Mouse (Mus musculus) lung, embryonic 15.5 days (tissue): ENCODE results near the gene Pradc1. TPM values are rescaled to one million over a fixed set of nuclear protein-coding genes. Genes with fewer than 3 reads are reported as not detected.

Experiments
- ATAC-seq: fragments of 200-750 bp; cut with Nextera tagmentation; 2 replicates; pipeline ENCODE4 v1.8.0; 2017; ENCODE audit warnings: moderate number of reproducible peaks, borderline replicate concordance; ENCODE audit not compliant: low FRiP score, low TSS enrichment; ENCODE audit errors: extremely low read depth
- H3K27ac ChIP-seq: fragments of 300-500 bp; sonication (generic); 2 replicates; pipeline ENCODE4 v1.5.1; 2015; ENCODE audit warnings: moderate library complexity, mild to moderate bottlenecking, inconsistent platforms
- H3K27me3 ChIP-seq: fragments of 300-500 bp; sonication (generic); 2 replicates; pipeline ENCODE4 v1.6.1; 2015; ENCODE audit warnings: inconsistent platforms
- H3K36me3 ChIP-seq: fragments of 300-500 bp; sonication (generic); 2 replicates; pipeline ENCODE4 v1.6.1; 2015; ENCODE audit warnings: inconsistent platforms
- H3K4me1 ChIP-seq: fragments of 300-500 bp; sonication (generic); 2 replicates; pipeline ENCODE4 v1.6.1; 2015; ENCODE audit warnings: inconsistent platforms
- H3K4me2 ChIP-seq: fragments of 300-500 bp; sonication (generic); 2 replicates; pipeline ENCODE4 v1.6.1; 2015; ENCODE audit warnings: inconsistent platforms, mild to moderate bottlenecking, moderate library complexity
- H3K4me3 ChIP-seq: fragments of 300-500 bp; sonication (generic); 2 replicates; pipeline ENCODE4 v1.5.1; 2015; ENCODE audit warnings: mild to moderate bottlenecking, inconsistent platforms
- H3K9ac ChIP-seq: fragments of 300-500 bp; sonication (generic); 2 replicates; pipeline ENCODE4 v1.6.1; 2015; ENCODE audit warnings: inconsistent platforms
- H3K9me3 ChIP-seq: fragments of 300-500 bp; sonication (generic); 2 replicates; pipeline ENCODE4 v1.6.1; 2016; ENCODE audit warnings: inconsistent platforms
- WGBS: fragments of 180-500 bp; shearing (Covaris S2); methylation state at CpG from one replicate; pipeline ENCODE4 v1.1.7; 2015; 5-methylcytosine and 5-hydroxymethylcytosine counted together
- polyA plus RNA-seq: library from polyadenylated mRNA; unstranded; fragments of >200 nt; fragmentation: Nextera tagmentation; extraction: Ambion mirVana; gene quantifications from 2 replicates; pipeline ENCODE4 v1.2.1, GENCODE M21; 2015

The Pradc1 gene
- polyA plus RNA-seq, 1 experiment from 2014 or later, result 46.7 TPM

GRCm38 (mm10) chr6:85447351-85447750 is 4.4 kb downstream of the Pradc1 start:
- no peak for ATAC-seq
- Histone ChIP-seq H3K4me3 (no peak overlapping the region), H3K9me3 (no peaks in the 10 kb centered on the region), H3K4me2 (no peak overlapping the region), H3K27ac (no peak overlapping the region), H3K9ac (no peak overlapping the region), H3K36me3 (peaks cover 39% of the 10 kb centered on the region), H3K4me1 (peaks cover 9% of the 10 kb centered on the region; the same call in 1 of the 2 replicates), H3K27me3 (no peaks in the 10 kb centered on the region)
- 81% methylated on average over 6 of the region's 6 CpGs for WGBS

- Histone ChIP-seq H3K27me3 (no peaks in the 10 kb centered on the region), H3K4me3 (no peak overlapping the region), H3K4me1 (peaks cover 3% of the 10 kb centered on the region; the same call in 1 of the 2 replicates), H3K9me3 (no peaks in the 10 kb centered on the region), H3K4me2 (no peak overlapping the region), H3K36me3 (peaks cover 55% of the 10 kb centered on the region), H3K9ac (no peak overlapping the region), H3K27ac (no peak overlapping the region)
- no peak for ATAC-seq
- 82% methylated on average over 5 of the region's 5 CpGs for WGBS
Observed at GRCm38 (mm10) chr6:85445286-85445685, 6.5 kb downstream of the Pradc1 start.

- H3K4me3 ChIP-seq, result no peak overlapping the region
- WGBS, result 81% methylated on average over 8 of the region's 8 CpGs
- H3K27ac ChIP-seq, result no peak overlapping the region
- no peaks in the 10 kb centered on the region for H3K9me3 ChIP-seq
- H3K4me2 ChIP-seq, result no peak overlapping the region
- H3K9ac ChIP-seq, result no peak overlapping the region
- H3K4me1 ChIP-seq, result no peaks in the 10 kb centered on the region
- no peaks in the 10 kb centered on the region for H3K27me3 ChIP-seq
- no peak for ATAC-seq
- H3K36me3 ChIP-seq, result peaks cover 63% of the 10 kb centered on the region
Observed at GRCm38 (mm10) chr6:85444266-85444965, 7.4 kb downstream of the Pradc1 start.

- Histone ChIP-seq H3K9ac (no peak overlapping the region), H3K9me3 (no peaks in the 10 kb centered on the region), H3K4me2 (no peak overlapping the region), H3K4me1 (no peaks in the 10 kb centered on the region), H3K27me3 (no peaks in the 10 kb centered on the region), H3K36me3 (peaks cover 67% of the 10 kb centered on the region), H3K27ac (no peak overlapping the region), H3K4me3 (no peak overlapping the region)
- WGBS, result 76% methylated on average over 3 of the region's 3 CpGs
- no peak for ATAC-seq
Observed at GRCm38 (mm10) chr6:85443488-85444233, 8.1 kb downstream of the Pradc1 start.

GRCm38 (mm10) chr6:85441142-85441541 is 10.6 kb downstream of the Pradc1 start:
- Histone ChIP-seq H3K4me3 (no peak overlapping the region), H3K9me3 (no peaks in the 10 kb centered on the region), H3K36me3 (peaks cover 52% of the 10 kb centered on the region), H3K4me1 (no peaks in the 10 kb centered on the region), H3K27me3 (no peaks in the 10 kb centered on the region), H3K9ac (no peak overlapping the region), H3K4me2 (no peak overlapping the region), H3K27ac (no peak overlapping the region)
- 91% methylated on average over 4 of the region's 4 CpGs for WGBS
- ATAC-seq, result no peak

- no peak for ATAC-seq
- H3K27me3 ChIP-seq, result no peaks in the 10 kb centered on the region
- H3K36me3 ChIP-seq, result peaks cover 25% of the 10 kb centered on the region
- no peak overlapping the region for H3K27ac ChIP-seq
- H3K4me2 ChIP-seq, result no peak overlapping the region
- 86% methylated on average over 5 of the region's 6 CpGs for WGBS
- no peaks in the 10 kb centered on the region for H3K9me3 ChIP-seq
- no peak overlapping the region for H3K4me3 ChIP-seq
- H3K9ac ChIP-seq, result no peak overlapping the region
- peaks cover 13% of the 10 kb centered on the region for H3K4me1 ChIP-seq
Observed at GRCm38 (mm10) chr6:85436631-85437030, 15.1 kb downstream of the Pradc1 start.

GRCm38 (mm10) chr6:85436204-85436603 is 15.6 kb downstream of the Pradc1 start:
- Histone ChIP-seq H3K9me3 (no peaks in the 10 kb centered on the region), H3K27me3 (no peaks in the 10 kb centered on the region), H3K27ac (no peak overlapping the region), H3K9ac (no peak overlapping the region), H3K4me1 (peaks cover 17% of the 10 kb centered on the region), H3K36me3 (peaks cover 21% of the 10 kb centered on the region), H3K4me3 (no peak overlapping the region), H3K4me2 (no peak overlapping the region)
- WGBS, result 71% methylated on average over 1 of the region's 1 CpGs
- no peak for ATAC-seq

GRCm38 (mm10) chr6:85433865-85434264 is 17.9 kb downstream of the Pradc1 start:
- Histone ChIP-seq H3K27ac (no peak overlapping the region), H3K9me3 (no peaks in the 10 kb centered on the region)
- 75% methylated on average over 5 of the region's 5 CpGs for WGBS

GRCm38 (mm10) chr6:85431842-85432431 is 19.8 kb downstream of the Pradc1 start, which contains the start of gene Smyd5:
Gene Smyd5, plus strand, starts transcription at chr6:85431989.
- Histone ChIP-seq H3K4me3 (peak within 1 kb of the TSS; percentile 92), H3K27ac (no peak within 1 kb of the TSS; the same call in 1 of the 2 replicates), H3K9ac (peak within 1 kb of the TSS; percentile 73), H3K9me3 (no peaks in the 10 kb centered on the region), H3K36me3 (no peaks in the 10 kb centered on the region), H3K27me3 (no peaks in the 10 kb centered on the region), H3K4me1 (peaks cover 18% of the 10 kb centered on the region), H3K4me2 (peak within 1 kb of the TSS; percentile 71)
- WGBS, result 2% methylated on average over 39 of the region's 39 CpGs
- peak; percentile 87 for ATAC-seq

More at GRCm38 (mm10) chr6:85433865-85434264, 17.9 kb downstream of the Pradc1 start:
- Histone ChIP-seq H3K4me1 (peaks cover 18% of the 10 kb centered on the region), H3K36me3 (no peaks in the 10 kb centered on the region), H3K9ac (no peak overlapping the region), H3K4me2 (no peak overlapping the region), H3K27me3 (no peaks in the 10 kb centered on the region), H3K4me3 (no peak overlapping the region)
- ATAC-seq, result no peak

GRCm38 (mm10) chr6:85431274-85431841 is 20.4 kb downstream of the Pradc1 start:
- WGBS, result 46% methylated on average over 8 of the region's 8 CpGs
- H3K4me3 ChIP-seq, result peak overlapping the region; percentile 92
- H3K27me3 ChIP-seq, result no peaks in the 10 kb centered on the region
- H3K9me3 ChIP-seq, result no peaks in the 10 kb centered on the region
- peaks cover 18% of the 10 kb centered on the region for H3K4me1 ChIP-seq
- peak overlapping the region; percentile 71 for H3K4me2 ChIP-seq
- peak; percentile 64 for ATAC-seq
- H3K27ac ChIP-seq, result no peak overlapping the region; the same call in 1 of the 2 replicates
- peak overlapping the region; percentile 73 for H3K9ac ChIP-seq
- H3K36me3 ChIP-seq, result no peaks in the 10 kb centered on the region

- no peak for ATAC-seq
- peak within 1 kb of the TSS; percentile 22; the same call in 1 of the 2 replicates for H3K4me2 ChIP-seq
- 10% methylated on average over 28 of the region's 28 CpGs for WGBS
- H3K27ac ChIP-seq, result peak within 1 kb of the TSS; percentile 57
- H3K4me3 ChIP-seq, result no peak within 1 kb of the TSS
- no peak within 1 kb of the TSS for H3K9ac ChIP-seq
- no peaks in the 10 kb centered on the region; the same call in 1 of the 2 replicates for H3K27me3 ChIP-seq
- H3K4me1 ChIP-seq, result 0 out of 2 replicates have a peak, but pooled peaks cover 11% of the 10 kb centered on the region
- no peaks in the 10 kb centered on the region for H3K36me3 ChIP-seq
- no peaks in the 10 kb centered on the region for H3K9me3 ChIP-seq
Observed at GRCm38 (mm10) chr6:85423836-85424379, 27.9 kb downstream of the Pradc1 start, which contains the start of gene Noto. Gene Noto, plus strand, starts transcription at chr6:85423886.
